Mouse (Mus musculus) limb, embryonic 11.5 days (tissue): Measurements from ENCODE around the gene Tmod2. TPM values are rescaled to one million over a fixed set of nuclear protein-coding genes. Genes with fewer than 3 reads are reported as not detected.

ENCODE experiments used
- polyA plus RNA-seq: library from polyadenylated mRNA; unstranded; fragments of >200 nt; fragmentation: Nextera tagmentation; extraction: Ambion mirVana; gene quantifications from 2 replicates; pipeline ENCODE4 v1.2.1, GENCODE M21; 2014

Gene Tmod2
- polyA plus RNA-seq, 1 experiment from 2014 or later: 28.1 TPM

Other genes starting within 250 kb of the Tmod2 start
- gene Mapk6, start 201.3 kb downstream of the Tmod2 start, polyA plus RNA-seq: 151 TPM in 2 replicates
- 52.4 and 53.0 TPM in 2 replicates for gene Leo1, start 169.8 kb downstream of the Tmod2 start, polyA plus RNA-seq
- 103 and 113 TPM in 2 replicates for gene Tmod3, start 51.7 kb downstream of the Tmod2 start, polyA plus RNA-seq
- 19.7 and 21.6 TPM in 2 replicates for gene Lysmd2, start 14.4 kb upstream of the Tmod2 start, polyA plus RNA-seq
- 0.24 TPM in 2 replicates for gene Scg3, start 72.7 kb upstream of the Tmod2 start, polyA plus RNA-seq
- 5.6 and 7.1 TPM in 2 replicates for gene Bmp5, start 164.0 kb upstream of the Tmod2 start, polyA plus RNA-seq